Mouse (Mus musculus): ENCODE data around the gene Trp53bp1. TPM values are rescaled to one million over a fixed set of nuclear protein-coding genes. Genes with fewer than 3 reads are reported as not detected.

The Trp53bp1 gene
- total RNA-seq (2021) = 100 to 1,000 TPM; 148 to 170 TPM
- long read RNA-seq, experiment 1, full-length matches to known transcripts = 13 of 92 reads
- long read RNA-seq, experiment 1, partial matches to known transcripts = 20 of 92 reads
- long read RNA-seq, experiment 1, other reads (novel, unspliced or antisense) = 59 of 92 reads
- long read RNA-seq, experiment 2, full-length matches to known transcripts = 13 of 83 reads
- long read RNA-seq, experiment 2, partial matches to known transcripts = 17 of 83 reads
- long read RNA-seq, experiment 2, other reads (novel, unspliced or antisense) = 53 of 83 reads

DNA sequence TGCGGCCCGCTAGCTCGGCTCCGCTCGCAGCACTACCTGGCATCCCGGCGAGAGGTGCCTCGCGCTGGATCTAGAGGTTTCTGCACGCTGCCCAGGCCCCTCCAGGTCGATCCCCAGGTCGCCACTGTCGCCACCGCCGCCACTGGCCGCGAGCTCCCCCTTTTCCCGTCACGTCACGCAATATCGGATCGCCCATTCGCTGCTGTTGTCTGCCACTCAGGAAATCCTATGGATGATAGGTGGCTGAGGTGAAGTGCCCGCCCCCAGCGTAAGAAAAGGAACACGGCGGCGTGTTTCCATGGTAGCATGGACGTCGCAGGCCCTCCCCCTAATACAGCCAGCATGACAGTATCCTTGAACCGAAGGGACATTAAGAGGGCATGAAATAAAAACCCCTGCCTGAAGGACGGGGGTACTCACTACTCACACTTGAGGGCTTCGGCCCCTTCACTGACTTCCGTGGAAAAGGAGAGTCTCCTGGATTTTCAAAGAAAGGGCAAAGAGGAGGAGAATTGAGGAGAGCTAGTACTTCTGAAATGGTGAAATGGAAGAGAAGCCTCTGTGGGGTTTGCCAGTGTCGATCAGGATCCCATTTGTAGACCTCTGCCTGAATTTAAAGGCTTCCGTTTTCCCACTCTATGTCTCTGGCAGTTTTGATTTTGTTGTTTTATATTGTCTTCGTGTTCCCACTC is at the start of gene Trp53bp1:
Gene Trp53bp1, minus strand, starts transcription at position 172 of the 692 bp plus-strand sequence.
- no peak; the same call in 1 of the 2 replicates for TF ChIP-seq CTCF (IDR thresholded peaks at IDR 0.05)
- DNase-seq (ENCODE audit: extremely low spot score in 1 of 2, low spot score in 2 of 2) = peak; percentile 92 to 94
- peak within 1 kb of the TSS; percentile 93 for H3K27ac ChIP-seq
- peak within 1 kb of the TSS; percentile 79 for H3K4me3 ChIP-seq
- intact Hi-C loops (cut with DNase I) = no loop called here

DNA sequence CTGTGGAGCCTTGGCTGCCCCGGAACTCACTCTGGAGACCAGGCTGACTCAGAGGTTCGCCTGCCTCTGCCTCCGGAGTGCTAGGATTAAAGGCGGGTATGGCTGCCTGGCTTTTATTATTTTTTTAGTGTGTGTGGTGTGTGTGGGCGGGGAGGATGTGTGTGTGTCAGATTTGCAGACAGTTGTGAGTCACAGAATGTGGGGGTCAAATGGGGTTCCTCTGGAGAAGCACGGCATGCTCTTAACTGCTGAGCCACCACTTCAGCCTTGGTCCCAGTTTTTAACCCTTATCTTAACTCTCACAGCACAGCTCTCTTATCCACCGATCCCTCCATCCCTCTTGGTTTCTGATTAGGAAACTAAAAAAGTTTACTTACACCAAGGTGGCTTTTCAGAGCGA is 45.1 kb upstream of the Trp53bp1 start:
- peak in 1 of 2 experiments; percentile 11 for DNase-seq (ENCODE audit: extremely low spot score in 1 of 2, low spot score in 2 of 2)
- intact Hi-C loops (cut with DNase I) = no loop called here
- Histone ChIP-seq H3K4me3 (no peak overlapping the region), H3K27ac (no peak overlapping the region)
- no peak for TF ChIP-seq CTCF (IDR thresholded peaks at IDR 0.05)

GRCm38 (mm10) chr2:121308997-121309416 is 37.8 kb upstream of the Trp53bp1 start:
- H3K4me3 ChIP-seq = no peak overlapping the region
- no peak for TF ChIP-seq CTCF (IDR thresholded peaks at IDR 0.05)
- peak; percentile 23 to 33 for DNase-seq (ENCODE audit: extremely low spot score in 1 of 2, low spot score in 2 of 2)
- intact Hi-C loops (cut with DNase I) = no loop called here
- H3K27ac ChIP-seq = no peak overlapping the region

- intact Hi-C loops (cut with DNase I) = no loop called here
These were observed 28.8 kb upstream of the Trp53bp1 start for GRCm38 (mm10) chr2:121300036-121300435.

DNA sequence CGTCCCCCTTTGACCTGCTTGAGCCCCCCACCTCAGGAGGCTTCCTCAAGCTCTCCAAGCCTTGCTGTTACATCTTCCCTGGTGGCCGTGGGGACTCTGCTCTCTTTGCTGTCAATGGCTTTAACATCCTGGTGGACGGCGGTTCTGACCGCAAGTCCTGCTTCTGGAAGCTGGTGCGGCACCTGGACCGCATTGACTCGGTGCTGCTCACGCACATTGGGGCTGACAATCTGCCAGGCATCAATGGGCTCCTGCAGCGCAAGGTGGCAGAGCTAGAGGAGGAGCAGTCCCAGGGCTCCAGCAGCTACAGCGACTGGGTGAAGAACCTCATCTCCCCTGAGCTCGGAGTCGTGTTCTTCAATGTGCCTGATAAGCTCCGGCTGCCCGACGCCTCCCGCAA is 28.3 kb upstream of the Trp53bp1 start:
- intact Hi-C loops (cut with DNase I) = no loop called here
- 0 out of 2 replicates have a peak overlapping the region, but pooled peaks have one; percentile 2 for H3K27ac ChIP-seq
- no peak overlapping the region for H3K4me3 ChIP-seq
- TF ChIP-seq CTCF (IDR thresholded peaks at IDR 0.05) = no peak
- DNase-seq (ENCODE audit: extremely low spot score in 1 of 2, low spot score in 2 of 2) = peak in 1 of 2 experiments; percentile 10

More at GRCm38 (mm10) chr2:121300036-121300435, 28.8 kb upstream of the Trp53bp1 start:
- no peak for TF ChIP-seq CTCF (IDR thresholded peaks at IDR 0.05)
- Histone ChIP-seq H3K4me3 (no peak overlapping the region), H3K27ac (peak overlapping the region; percentile 36; the same call in 1 of the 2 replicates)
- peak in 1 of 2 experiments; percentile 14 for DNase-seq (ENCODE audit: extremely low spot score in 1 of 2, low spot score in 2 of 2)

DNA sequence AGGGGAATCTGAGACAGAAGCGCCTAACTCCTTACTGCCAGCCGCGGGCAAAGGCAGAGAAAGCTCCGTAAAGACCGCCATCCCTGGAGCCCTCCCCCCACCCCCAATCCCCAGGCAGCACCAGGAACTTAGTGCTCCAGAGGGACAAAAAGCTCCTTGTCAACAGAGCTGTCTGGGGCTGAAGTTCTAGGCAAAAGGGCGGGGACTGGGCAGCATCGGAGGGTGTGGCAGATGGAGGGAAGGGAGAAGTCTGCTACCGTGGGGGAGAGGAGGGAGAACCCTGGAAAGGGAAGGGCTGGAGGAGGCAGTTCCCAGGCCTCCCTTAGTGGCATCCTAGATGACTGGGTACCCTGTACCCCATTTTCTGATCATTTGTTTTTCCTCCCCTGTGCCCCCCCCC is 26.9 kb upstream of the Trp53bp1 start:
- Histone ChIP-seq H3K4me3 (peak overlapping the region; percentile 63), H3K27ac (peak overlapping the region; percentile 67)
- TF ChIP-seq CTCF (IDR thresholded peaks at IDR 0.05) = no peak
- DNase-seq (ENCODE audit: extremely low spot score in 1 of 2, low spot score in 2 of 2) = peak; percentile 22 to 28
- intact Hi-C loops (cut with DNase I) = no loop called here

GRCm38 (mm10) chr2:121297701-121298100 is 26.5 kb upstream of the Trp53bp1 start:
- H3K4me3 ChIP-seq = peak overlapping the region; percentile 63
- intact Hi-C loops (cut with DNase I) = no loop called here
- DNase-seq (ENCODE audit: extremely low spot score in 1 of 2, low spot score in 2 of 2) = peak; percentile 13 to 22
- peak overlapping the region; percentile 67 for H3K27ac ChIP-seq
- TF ChIP-seq CTCF (IDR thresholded peaks at IDR 0.05) = no peak

DNA sequence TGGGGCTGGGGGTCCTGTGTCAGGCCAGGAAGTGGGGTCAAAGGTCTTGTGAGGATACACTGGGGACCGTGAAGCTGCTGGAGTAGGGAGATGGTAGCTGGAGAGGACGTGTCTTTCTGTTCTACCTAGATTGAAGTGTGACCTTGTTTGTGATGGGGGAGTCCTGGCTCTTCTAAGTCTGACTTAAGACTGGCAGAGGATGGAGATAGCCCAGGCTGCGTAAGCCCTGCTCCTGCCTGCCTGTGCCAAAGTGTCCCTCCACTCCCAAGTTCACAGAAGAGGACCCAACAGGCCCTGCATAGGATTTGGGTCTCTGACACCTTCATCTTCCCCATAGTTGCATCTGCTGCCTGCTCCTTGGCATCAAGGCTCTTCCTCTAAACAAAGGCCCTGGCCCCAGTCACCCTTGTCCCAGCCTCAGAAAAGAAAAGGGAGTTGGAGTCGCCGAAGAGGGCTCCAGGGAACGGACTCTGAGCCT is 25.6 kb upstream of the Trp53bp1 start:
- no peak for TF ChIP-seq CTCF (IDR thresholded peaks at IDR 0.05)
- DNase-seq (ENCODE audit: extremely low spot score in 1 of 2, low spot score in 2 of 2) = peak; percentile 17 to 19
- intact Hi-C loops (cut with DNase I) = no loop called here
- Histone ChIP-seq H3K27ac (peak overlapping the region; percentile 98), H3K4me3 (peak overlapping the region; percentile 63)

GRCm38 (mm10) chr2:121295608-121296571 is 24.7 kb upstream of the Trp53bp1 start:
- Histone ChIP-seq H3K4me3 (peak overlapping the region; percentile 63), H3K27ac (peak overlapping the region; percentile 98)
- no peak for TF ChIP-seq CTCF (IDR thresholded peaks at IDR 0.05)
- DNase-seq (ENCODE audit: extremely low spot score in 1 of 2, low spot score in 2 of 2) = peak; percentile 64 to 68
- intact Hi-C loops (cut with DNase I) = loop anchor here (2.0 kb wide), 2 partner anchors 59 to 101 kb away; partner anchors contain the start of gene Ppip5k1

DNA sequence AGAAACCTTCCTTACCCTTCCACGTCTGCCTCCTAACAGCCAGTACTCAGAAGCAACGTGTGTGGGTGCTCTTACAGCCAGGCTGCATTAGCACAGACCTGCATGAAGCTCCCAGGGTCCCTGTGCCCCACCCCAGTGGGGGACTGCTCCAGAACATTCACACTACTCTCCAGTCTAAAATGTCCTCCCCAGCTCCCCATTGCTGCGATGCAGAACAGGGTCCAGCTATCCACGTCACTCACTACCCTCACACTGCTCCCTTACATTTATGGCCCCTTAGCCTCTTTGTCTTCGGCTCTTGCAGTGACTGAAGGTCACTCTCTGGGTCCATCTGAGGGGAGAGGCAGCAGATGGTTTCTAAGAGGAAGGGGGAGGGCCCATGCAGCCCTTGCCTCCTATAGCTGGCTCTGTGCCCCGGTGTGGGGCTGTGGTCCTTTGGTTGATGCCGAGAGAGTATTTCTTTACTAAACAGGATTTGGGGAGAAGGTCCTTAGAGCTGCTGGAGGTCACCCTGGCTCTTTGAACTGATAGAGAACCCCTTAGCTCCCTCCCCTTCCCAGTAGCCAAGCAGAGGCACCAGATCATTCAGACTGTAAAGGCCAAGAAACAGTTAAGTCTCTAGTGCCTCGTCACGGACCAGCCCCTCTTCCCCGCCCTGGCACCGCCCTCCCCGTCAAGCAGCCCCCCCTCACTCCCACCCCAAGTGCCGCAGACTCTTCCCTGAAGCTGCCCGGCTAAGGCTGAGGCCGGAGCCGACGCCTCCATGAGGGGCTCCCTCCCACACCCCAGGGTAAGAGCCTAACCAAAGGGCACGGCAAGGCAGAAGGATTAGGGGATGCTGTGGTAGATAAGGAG is 23.8 kb upstream of the Trp53bp1 start:
- no peak for TF ChIP-seq CTCF (IDR thresholded peaks at IDR 0.05)
- H3K4me3 ChIP-seq = peak overlapping the region; percentile 63
- peak; percentile 73 to 80 for DNase-seq (ENCODE audit: extremely low spot score in 1 of 2, low spot score in 2 of 2)
- intact Hi-C loops (cut with DNase I) = loop anchor here (2.0 kb wide), 2 partner anchors 60 to 100 kb away; partner anchors contain the start of gene Ppip5k1
- H3K27ac ChIP-seq = peak overlapping the region; percentile 98

Data from left cerebral cortex, adult 2 months (tissue).